Mouse (Mus musculus) B cell, adult 62 days (primary cell): ENCODE data around the gene H2al2c. TPM values are rescaled to one million over a fixed set of nuclear protein-coding genes. Genes with fewer than 3 reads are reported as not detected.

Experiments used
- total RNA-seq: library from RNA; stranded (reverse); gene quantifications from 4 replicates; pipeline ENCODE4 v1.2.4, GENCODE M21; 2023

H2al2c gene
- not detected in 4 replicates for total RNA-seq

DNA sequence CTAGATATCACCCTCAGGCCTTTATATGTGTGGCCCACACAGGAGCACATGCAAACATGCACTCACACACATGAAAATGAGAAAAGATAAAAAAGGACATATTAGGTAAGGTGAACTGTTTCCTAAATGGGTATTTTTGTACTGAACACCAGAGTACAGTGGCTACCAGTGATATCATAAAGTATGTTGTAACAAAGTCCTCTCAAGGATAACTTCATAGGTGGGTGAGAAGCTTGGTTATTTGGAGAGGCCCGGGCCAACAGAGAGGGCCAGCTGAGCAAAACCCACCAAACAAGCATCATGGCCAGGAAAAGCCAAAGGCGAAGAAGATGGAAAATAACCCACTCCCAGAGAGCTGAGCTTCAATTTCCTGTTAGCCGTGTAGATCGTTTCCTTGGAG lies at the start of gene H2al2c:
H2al2c (plus strand) TSS at position 301 of the 400 bp plus-strand sequence.

Other genes with a start within 250 kb of the H2al2c start
- not detected in 4 replicates for gene Sry, start 64.6 kb downstream of the H2al2c start, total RNA-seq
- not detected in 4 replicates for gene H2al2b, start 121.6 kb downstream of the H2al2c start, total RNA-seq
- not detected in 4 replicates for gene Gm4064, start 197.1 kb downstream of the H2al2c start, total RNA-seq
- gene Rbmy, start 231.6 kb downstream of the H2al2c start, total RNA-seq = not detected in 4 replicates
- gene Gm10256, start 231.6 kb downstream of the H2al2c start, total RNA-seq = not detected in 4 replicates